Mouse (Mus musculus): ENCODE results near the gene Zfp266.
"Not testable (repeated sequence)": the region's sequence is repeated elsewhere in the genome, so short reads cannot be mapped to it uniquely, and the experiment has no call there.

Gene Zfp266

GRCm38 (mm10) chr9:20521306-20521957 is at the start of gene Zfp266:
Gene Zfp266, minus strand, starts transcription at chr9:20521417.
- no peak for DNase-seq (ENCODE audit: low read depth, low spot score)

GRCm38 (mm10) chr9:20565326-20566030 is 44.3 kb upstream of the Zfp266 start:
- not testable (repeated sequence) for DNase-seq (ENCODE audit: low read depth, low spot score)

GRCm38 (mm10) chr9:20562177-20562576 is 41.0 kb upstream of the Zfp266 start:
- no peak for DNase-seq (ENCODE audit: low read depth, low spot score)

- DNase-seq (ENCODE audit: low read depth, low spot score), result no peak
Observed at GRCm38 (mm10) chr9:20552698-20553097, 31.5 kb upstream of the Zfp266 start.

- DNase-seq (ENCODE audit: low read depth, low spot score), result no peak
Observed at GRCm38 (mm10) chr9:20551781-20552275, 30.6 kb upstream of the Zfp266 start.

- no peak for DNase-seq (ENCODE audit: low read depth, low spot score)
Observed at GRCm38 (mm10) chr9:20545151-20545550, 23.9 kb upstream of the Zfp266 start.

GRCm38 (mm10) chr9:20544070-20544821 is 23.0 kb upstream of the Zfp266 start:
- DNase-seq (ENCODE audit: low read depth, low spot score), result peak; percentile 73

- DNase-seq (ENCODE audit: low read depth, low spot score), result no peak
Observed at GRCm38 (mm10) chr9:20543496-20543895, 22.3 kb upstream of the Zfp266 start.

- DNase-seq (ENCODE audit: low read depth, low spot score), result no peak
Observed at GRCm38 (mm10) chr9:20536598-20536997, 15.4 kb upstream of the Zfp266 start.

- DNase-seq (ENCODE audit: low read depth, low spot score), result no peak
Observed at GRCm38 (mm10) chr9:20534326-20534926, 13.2 kb upstream of the Zfp266 start.

GRCm38 (mm10) chr9:20520531-20521210 is 546 bp downstream of the Zfp266 start:
- no peak for DNase-seq (ENCODE audit: low read depth, low spot score)

- DNase-seq (ENCODE audit: low read depth, low spot score), result no peak
Observed at GRCm38 (mm10) chr9:20519949-20520348, 1.3 kb downstream of the Zfp266 start.

GRCm38 (mm10) chr9:20518708-20519107 is 2.5 kb downstream of the Zfp266 start:
- no peak for DNase-seq (ENCODE audit: low read depth, low spot score)

- DNase-seq (ENCODE audit: low read depth, low spot score), result no peak
Observed at GRCm38 (mm10) chr9:20517727-20518126, 3.5 kb downstream of the Zfp266 start.

- no peak for DNase-seq (ENCODE audit: low read depth, low spot score)
Observed at GRCm38 (mm10) chr9:20514016-20514415, 7.2 kb downstream of the Zfp266 start.

- DNase-seq (ENCODE audit: low read depth, low spot score), result no peak
Observed at GRCm38 (mm10) chr9:20512714-20513113, 8.5 kb downstream of the Zfp266 start.

- DNase-seq (ENCODE audit: low read depth, low spot score), result no peak
Observed at GRCm38 (mm10) chr9:20511645-20512044, 9.6 kb downstream of the Zfp266 start.

GRCm38 (mm10) chr9:20510346-20510745 is 10.9 kb downstream of the Zfp266 start:
- no peak for DNase-seq (ENCODE audit: low read depth, low spot score)

- no peak for DNase-seq (ENCODE audit: low read depth, low spot score)
Observed at GRCm38 (mm10) chr9:20509676-20510075, 11.5 kb downstream of the Zfp266 start.

GRCm38 (mm10) chr9:20504801-20505200 is 16.4 kb downstream of the Zfp266 start:
- no peak for DNase-seq (ENCODE audit: low read depth, low spot score)

GRCm38 (mm10) chr9:20493281-20493680 is 27.9 kb downstream of the Zfp266 start:
- no peak for DNase-seq (ENCODE audit: low read depth, low spot score)
